Comparison of ENCODE assay signal across 19 mouse cellular contexts in genomic region chr14:37468711-37469110, GRCm38 (mm10).
DNase-seq lines count a peak whose midpoint lies in the region.
"Had no signal": no experiment of that assay in that cellular context is flagged by ENCODE, and none has a peak within 500 bp of the region (broad histone marks: within the 10 kb centered on the region; RNA-seq: fewer than 3 reads in every experiment).

No protein-coding gene starts in this region.

- intact Hi-C loops in left cerebral cortex, postnatal 4 days (cut with DNase I), result no loop called here
- intact Hi-C loops in left cerebral cortex, postnatal 14 days (cut with DNase I), result no loop called here

- DNase-seq in layer of hippocampus, adult 11-12 months (ENCODE audit: low spot score), result peak; percentile 3
- no peak for DNase-seq in layer of hippocampus, postnatal 25 days (ENCODE audit: extremely low spot score in 1 of 2, low spot score in 1 of 2)
- DNase-seq in left cerebral cortex, adult 9 months (ENCODE audit: low spot score in 2 of 2), result peak; percentile 13 to 15
- DNase-seq in left cerebral cortex, postnatal 4 days, result no peak
- peak; percentile 13 to 51 for DNase-seq in left cerebral cortex, postnatal 14 days (ENCODE audit: low spot score in 2 of 2)
- DNase-seq in c-Kit-positive CD71-positive TER-119-positive erythroid progenitor cells, embryonic 14.5 days (ENCODE audit: low spot score), result no peak
- no peak for DNase-seq in heart, adult 11 months
- DNase-seq: adrenal gland, postnatal 14 days; cerebellum, adult 18-20 months; cerebellum, postnatal 10 days; gastrocnemius, postnatal 14 days; kidney, adult 18-20 months; kidney, postnatal 25 days; liver, embryonic 13.5 days; lung, adult 18-20 months; lung, postnatal 4 days; spleen, adult 18-20 months; thymus, adult 18-20 months; thymus, postnatal 25 days had no signal

Comparison
In these comparisons a context has a peak if more than half of its experiments do, and no peak if none do; other contexts are left out.
1. DNase-seq: peak in layer of hippocampus, adult 11-12 months (single experiment), left cerebral cortex, adult 9 months (2 of 2) and left cerebral cortex, postnatal 14 days (2 of 2); none in layer of hippocampus, postnatal 25 days (0 of 2), left cerebral cortex, postnatal 4 days (single experiment), c-Kit-positive CD71-positive TER-119-positive erythroid progenitor cells, embryonic 14.5 days (single experiment) and heart, adult 11 months (single experiment).